Mouse (Mus musculus) ES-Bruce4 (cell line): ENCODE results near the gene Mlc1.

Experiments
- CTCF ChIP-seq: IDR thresholded peaks from one replicate; pipeline ENCODE4 v1.8.1; 2011; ENCODE audit warnings: low read depth, low read length
- EP300 ChIP-seq: IDR thresholded peaks from 2 replicates; pipeline ENCODE4 v1.6.1; 2011; ENCODE audit warnings: low read depth, low read length; ENCODE audit not compliant: insufficient read depth
- POLR2A ChIP-seq: IDR thresholded peaks from one replicate; pipeline ENCODE4 v1.8.1; 2011; ENCODE audit warnings: low read length; ENCODE audit not compliant: insufficient read depth

GRCm38 (mm10) chr15:88978281-88979137 is at the start of gene Mlc1:
- TF ChIP-seq CTCF (no peak), POLR2A (no peak), EP300 (no peak)
